Mouse (Mus musculus) small intestine, adult 2 months (tissue): ENCODE data around the gene Col12a1.

ENCODE experiments used
- CTCF ChIP-seq: fragments of 200-500 bp; IDR thresholded peaks from 2 replicates; pipeline ENCODE4 v1.5.1; 2012; ENCODE audit warnings: low read depth, mild to moderate bottlenecking, control low read depth, inconsistent platforms, low read length, moderate library complexity, mixed read lengths; ENCODE audit not compliant: insufficient replicate concordance, insufficient read length; ENCODE audit errors: extremely low read depth
- POLR2A ChIP-seq: fragments of 200-500 bp; IDR thresholded peaks from 2 replicates; pipeline ENCODE4 v1.6.1; 2012; ENCODE audit warnings: low read depth, mild to moderate bottlenecking, control low read depth, inconsistent platforms, low read length, moderate library complexity

GRCm38 (mm10) chr9:79760076-79760475 lies 41.4 kb upstream of the Col12a1 start:
- TF ChIP-seq CTCF (no peak), POLR2A (no peak)
